Mouse (Mus musculus) small intestine, adult 2 months (tissue): ENCODE data around the gene Arhgef40.

Experiments
- CTCF ChIP-seq: fragments of 200-500 bp; IDR thresholded peaks from 2 replicates; pipeline ENCODE4 v1.5.1; 2012; ENCODE audit warnings: low read depth, mild to moderate bottlenecking, control low read depth, inconsistent platforms, low read length, moderate library complexity, mixed read lengths; ENCODE audit not compliant: insufficient replicate concordance, insufficient read length; ENCODE audit errors: extremely low read depth
- POLR2A ChIP-seq: fragments of 200-500 bp; IDR thresholded peaks from 2 replicates; pipeline ENCODE4 v1.6.1; 2012; ENCODE audit warnings: low read depth, mild to moderate bottlenecking, control low read depth, inconsistent platforms, low read length, moderate library complexity

GRCm38 (mm10) chr14:52039332-52039731 is 54.8 kb downstream of the Arhgef40 start:
- no peak for TF ChIP-seq POLR2A
- TF ChIP-seq CTCF = no peak
